Mouse (Mus musculus) cerebellum, adult 2 months (tissue): ENCODE measurements around the gene Elobl. TPM values are rescaled to one million over a fixed set of nuclear protein-coding genes. Genes with fewer than 3 reads are reported as not detected.

Experiments used
- DNase-seq, 2 experiments: peaks; one replicate each; pipeline ENCODE4 v3.0.0; 2021
- H3K27ac ChIP-seq: fragments of 200-500 bp; 2 replicates; pipeline ENCODE4 v1.5.1; 2012; ENCODE audit warnings: low read length, control low read depth, inconsistent platforms; ENCODE audit not compliant: insufficient read depth
- H3K27me3 ChIP-seq: fragments of 200-500 bp; 2 replicates; pipeline ENCODE4 v1.6.1; 2012; ENCODE audit warnings: inconsistent platforms, mild to moderate bottlenecking, low read length, moderate library complexity; ENCODE audit not compliant: control insufficient read depth, insufficient read depth
- H3K4me1 ChIP-seq: fragments of 200-500 bp; 2 replicates; pipeline ENCODE4 v1.6.1; 2011; ENCODE audit warnings: low read length; ENCODE audit not compliant: control insufficient read depth, insufficient read depth
- H3K4me3 ChIP-seq: fragments of 200-500 bp; replicated peaks from 2 replicates; pipeline ENCODE3; 2011; ENCODE audit warnings: mild to moderate bottlenecking, low read depth, low read length, control low read depth; ENCODE audit not compliant: insufficient read depth
- CTCF ChIP-seq: fragments of 200-500 bp; IDR thresholded peaks from 2 replicates; pipeline ENCODE4 v1.5.1; 2011; ENCODE audit warnings: low read depth, mild to moderate bottlenecking, control low read depth, low read length, moderate library complexity, borderline replicate concordance; ENCODE audit not compliant: insufficient read depth
- POLR2A ChIP-seq: fragments of 200-500 bp; IDR thresholded peaks from 2 replicates; pipeline ENCODE4 v1.6.1; 2011; ENCODE audit warnings: low read length, control low read depth, borderline replicate concordance; ENCODE audit not compliant: insufficient read depth
- WGBS: fragments of 180-500 bp; shearing (Covaris S2); methylation state at CpG from one replicate; pipeline ENCODE4 v1.1.7; 2018; 5-methylcytosine and 5-hydroxymethylcytosine counted together
- polyA plus RNA-seq: library from polyadenylated mRNA; depleted of rRNA; stranded (reverse); fragments of >200 nt; gene quantifications from 2 replicates; pipeline ENCODE4 v1.2.3, GENCODE M21; 2012; rRNA removed

The Elobl gene
- polyA plus RNA-seq = not detected in 2 replicates

GRCm38 (mm10) chr11:88966881-88967361 lies at the start of gene Elobl:
Gene Elobl (minus strand): TSS chr11:88966931.
- H3K27me3 ChIP-seq = no peaks in the 10 kb centered on the region
- no peak within 1 kb of the TSS for H3K27ac ChIP-seq
- DNase-seq = no peak
- TF ChIP-seq CTCF (no peak), POLR2A (no peak)
- no peak within 1 kb of the TSS for H3K4me3 ChIP-seq
- no peaks in the 10 kb centered on the region for H3K4me1 ChIP-seq
- WGBS = 71% methylated on average over 3 of the region's 3 CpGs

DNA sequence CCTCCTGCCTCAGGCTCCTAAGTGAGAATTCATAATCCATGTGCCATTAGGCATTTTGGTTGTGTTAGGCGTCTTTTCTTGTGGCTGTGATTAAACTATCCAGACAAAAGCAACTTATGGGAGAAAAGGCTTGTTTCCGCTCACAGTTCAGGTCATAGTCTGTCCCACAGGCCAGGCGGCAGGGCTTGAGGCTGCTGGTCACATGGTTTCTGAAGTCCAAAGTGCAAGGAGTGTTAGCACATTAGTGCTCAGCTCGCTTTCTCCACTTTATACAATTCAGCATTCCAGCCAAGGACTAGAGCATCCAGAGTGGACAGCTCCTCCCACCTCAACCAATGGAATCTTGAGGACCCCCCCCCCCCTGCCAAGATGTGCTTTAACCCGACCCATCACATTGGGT lies 45.5 kb upstream of the Elobl start:
- WGBS = 85% methylated on average over 5 of the region's 5 CpGs
- Histone ChIP-seq H3K27ac (no peak overlapping the region), H3K4me3 (no peak overlapping the region), H3K27me3 (no peaks in the 10 kb centered on the region), H3K4me1 (no peaks in the 10 kb centered on the region)
- no peak for DNase-seq
- no peak for TF ChIP-seq CTCF
- no peak for TF ChIP-seq POLR2A

- TF ChIP-seq POLR2A (no peak), CTCF (no peak)
- H3K27ac ChIP-seq = no peak overlapping the region
- H3K27me3 ChIP-seq = no peaks in the 10 kb centered on the region
- DNase-seq = no peak
- H3K4me3 ChIP-seq = no peak overlapping the region
- no peaks in the 10 kb centered on the region for H3K4me1 ChIP-seq
- WGBS = 81% methylated on average over 7 of the region's 7 CpGs
Observed at GRCm38 (mm10) chr11:89009496-89009895, 42.8 kb upstream of the Elobl start.

DNA sequence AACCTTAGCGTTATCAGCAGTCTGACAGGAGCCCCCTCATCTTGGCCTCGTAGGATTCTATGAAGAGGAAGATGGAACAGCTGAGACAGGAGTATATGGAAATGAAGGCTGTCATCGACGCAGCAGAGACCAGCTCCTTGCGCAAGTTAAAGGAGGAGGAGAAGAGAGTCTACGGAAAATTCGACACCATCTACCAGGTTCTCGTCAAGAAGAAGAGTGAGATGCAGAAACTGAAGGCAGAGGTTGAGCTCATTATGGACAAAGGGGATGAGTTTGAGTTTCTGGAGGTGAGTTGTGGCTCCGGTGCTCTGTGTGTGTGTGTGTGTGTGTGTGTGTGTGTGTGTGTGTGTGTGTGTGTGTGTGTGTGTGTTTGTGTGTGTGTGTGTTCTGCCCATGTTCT lies 42.3 kb upstream of the Elobl start:
- Histone ChIP-seq H3K27me3 (no peaks in the 10 kb centered on the region), H3K4me3 (no peak overlapping the region), H3K4me1 (no peaks in the 10 kb centered on the region), H3K27ac (no peak overlapping the region)
- 87% methylated on average over 9 of the region's 9 CpGs for WGBS
- no peak for DNase-seq
- TF ChIP-seq POLR2A (no peak), CTCF (no peak)

DNA sequence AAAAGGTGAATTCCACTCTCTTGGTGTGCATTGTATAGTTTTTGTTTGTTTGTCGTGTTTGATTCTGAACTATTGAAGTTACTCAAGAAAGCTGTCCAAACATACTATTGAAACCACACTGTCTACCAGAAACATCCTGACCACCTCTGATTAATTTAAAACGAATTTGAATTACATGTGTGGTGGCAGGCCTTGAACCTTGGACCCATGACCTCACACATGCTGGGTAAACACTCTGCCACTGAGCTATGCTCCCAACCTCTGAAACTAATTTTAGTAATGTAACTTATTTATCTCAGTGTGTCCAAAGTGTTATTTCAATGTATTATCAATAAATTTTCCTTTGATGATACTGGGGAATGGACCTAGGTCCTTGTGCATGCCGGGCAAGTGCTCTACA lies 40.9 kb upstream of the Elobl start:
- H3K4me1 ChIP-seq = no peaks in the 10 kb centered on the region
- DNase-seq = no peak
- H3K27me3 ChIP-seq = no peaks in the 10 kb centered on the region
- 82% methylated on average over 3 of the region's 3 CpGs for WGBS
- no peak overlapping the region for H3K27ac ChIP-seq
- no peak for TF ChIP-seq CTCF
- TF ChIP-seq POLR2A = no peak
- H3K4me3 ChIP-seq = no peak overlapping the region

- no peaks in the 10 kb centered on the region for H3K4me1 ChIP-seq
- DNase-seq = no peak
- no peak overlapping the region for H3K4me3 ChIP-seq
- H3K27ac ChIP-seq = no peak overlapping the region
- TF ChIP-seq POLR2A = no peak
- no peak for TF ChIP-seq CTCF
- no peaks in the 10 kb centered on the region for H3K27me3 ChIP-seq
Observed at GRCm38 (mm10) chr11:89006404-89006803, 39.7 kb upstream of the Elobl start.

DNA sequence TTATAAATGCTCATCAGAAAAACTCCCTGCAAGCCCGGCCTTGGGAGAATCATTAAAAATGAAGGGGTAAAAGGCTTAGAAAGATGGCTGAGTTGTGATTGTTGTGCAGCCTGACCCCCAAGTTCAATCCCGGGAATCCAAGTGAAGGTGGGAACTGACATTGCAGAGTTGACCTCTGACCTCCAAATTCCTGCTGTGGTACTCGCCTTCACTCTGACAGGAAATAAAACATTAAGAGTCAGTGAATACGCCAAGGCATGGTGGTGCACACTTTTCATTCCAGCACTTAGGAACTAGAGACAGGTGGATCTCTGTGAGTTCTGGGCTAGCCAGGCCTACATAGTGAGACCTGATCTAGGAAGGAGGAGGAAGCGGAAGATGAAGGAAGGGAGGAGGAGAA lies 38.7 kb upstream of the Elobl start:
- TF ChIP-seq CTCF = no peak
- no peak for TF ChIP-seq POLR2A
- Histone ChIP-seq H3K4me1 (no peaks in the 10 kb centered on the region), H3K4me3 (no peak overlapping the region), H3K27me3 (no peaks in the 10 kb centered on the region), H3K27ac (no peak overlapping the region)
- no peak for DNase-seq
- WGBS = 89% methylated on average over 5 of the region's 5 CpGs

DNA sequence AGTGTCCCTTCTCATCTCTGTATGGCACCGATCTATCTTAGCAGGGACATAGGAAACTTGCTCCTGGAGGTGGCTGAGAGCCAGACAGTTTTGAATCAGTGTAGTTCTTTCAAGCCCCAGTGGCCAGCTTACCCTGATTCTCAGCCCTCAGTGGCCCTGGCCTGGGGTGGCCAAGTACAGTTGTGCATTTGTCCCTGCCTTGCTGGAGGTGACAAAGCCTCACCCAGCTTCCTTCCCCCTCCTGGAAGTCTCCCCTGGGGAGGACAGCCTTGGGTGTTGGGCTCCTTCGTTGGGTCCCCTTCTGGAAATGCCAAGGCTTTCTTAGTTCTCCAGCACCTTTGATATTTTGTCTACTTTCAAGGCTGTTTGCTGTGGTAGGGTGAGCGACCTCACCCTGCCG lies 37.0 kb upstream of the Elobl start:
- Histone ChIP-seq H3K4me3 (no peak overlapping the region), H3K27ac (no peak overlapping the region), H3K4me1 (no peaks in the 10 kb centered on the region), H3K27me3 (no peaks in the 10 kb centered on the region)
- TF ChIP-seq POLR2A = no peak
- no peak for TF ChIP-seq CTCF
- WGBS = 41% methylated on average over 4 of the region's 4 CpGs
- DNase-seq = no peak

DNA sequence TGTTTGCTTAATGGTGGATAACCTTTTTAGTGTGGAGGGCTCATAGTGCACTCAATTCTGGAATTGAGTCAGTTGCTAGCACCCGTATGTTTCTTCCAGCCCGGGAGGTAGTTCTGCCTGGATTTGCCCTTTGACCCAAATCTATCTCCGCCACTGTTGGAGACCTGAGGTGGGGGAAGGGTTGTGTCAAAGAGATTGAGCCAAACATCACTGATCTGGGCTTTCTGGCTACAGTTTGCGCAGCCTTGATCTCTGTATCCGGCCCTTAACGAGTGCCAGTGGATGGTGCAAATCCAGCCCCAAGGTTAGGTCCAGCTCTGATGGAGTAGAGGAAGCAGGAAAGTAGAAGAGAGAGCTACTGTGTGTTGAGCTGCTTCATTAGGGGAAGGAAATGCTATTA lies 36.3 kb upstream of the Elobl start:
- Histone ChIP-seq H3K27me3 (no peaks in the 10 kb centered on the region), H3K4me1 (no peaks in the 10 kb centered on the region), H3K27ac (no peak overlapping the region), H3K4me3 (no peak overlapping the region)
- WGBS = 22% methylated on average over 6 of the region's 6 CpGs
- no peak for DNase-seq
- TF ChIP-seq POLR2A (no peak), CTCF (no peak)
